Mouse (Mus musculus) leukemia stem cell, adult 10-12 weeks (primary cell): ENCODE data around the gene Anks4b. TPM values are rescaled to one million over a fixed set of nuclear protein-coding genes. Genes with fewer than 3 reads are reported as not detected.

Experiments used
- polyA plus RNA-seq: library from polyadenylated mRNA; stranded (reverse); fragments of >175 nt; gene quantifications from 2 replicates; pipeline ENCODE4 v1.2.3, GENCODE M21; 2012; ENCODE audit warnings: low replicate concordance

Anks4b gene
- not detected in 2 replicates for polyA plus RNA-seq

GRCm38 (mm10) chr7:120173603-120174244, at the start of gene Anks4b:
TSS of gene Anks4b (plus strand) at chr7:120173858.

DNA sequence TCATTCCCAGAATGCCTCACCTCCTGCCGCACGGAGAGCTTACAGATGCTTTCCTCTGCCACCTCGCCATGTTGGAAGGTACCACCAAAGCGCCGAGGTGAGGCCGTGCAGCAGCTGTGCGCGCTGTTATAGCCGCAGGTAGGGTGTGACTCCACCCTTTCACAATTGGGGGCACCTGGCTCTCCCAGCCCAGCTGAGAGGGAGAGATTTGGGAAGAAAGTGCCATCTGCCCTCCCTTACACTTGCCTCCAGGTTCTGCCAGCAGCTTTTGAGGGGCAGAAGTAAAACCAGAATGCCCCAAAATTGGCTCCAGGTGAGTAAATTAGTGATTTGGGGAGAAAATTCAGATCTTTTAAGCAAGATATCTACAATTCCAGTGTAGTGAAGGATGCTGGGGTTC, 28.5 kb upstream of the Anks4b start, which contains the start of gene Zp2:
TSS of gene Zp2 (minus strand) at position 101 of the 400 bp plus-strand sequence.

DNA sequence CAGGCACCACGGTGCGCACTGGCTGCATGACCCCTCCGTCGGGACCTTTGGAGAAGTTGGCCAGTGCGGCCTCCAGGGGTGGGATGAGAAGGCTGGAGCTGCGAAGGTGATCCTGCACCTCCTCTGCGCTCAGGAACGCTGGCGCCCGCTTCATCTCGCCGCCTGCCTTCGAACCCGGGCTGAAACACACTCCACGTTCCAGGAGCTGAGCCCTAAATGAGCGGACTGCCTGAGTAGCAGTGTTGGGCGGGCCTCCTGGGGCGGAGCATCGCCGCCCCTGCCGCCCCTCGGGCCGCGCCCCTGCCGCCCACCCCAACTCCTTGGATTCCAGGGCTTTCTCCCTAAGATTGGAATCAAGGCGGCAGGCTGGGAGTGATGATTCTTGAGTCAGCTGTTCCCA, 28.1 kb downstream of the Anks4b start, which contains the start of gene Crym:
TSS of gene Crym (minus strand) at position 341 of the 400 bp plus-strand sequence.

DNA sequence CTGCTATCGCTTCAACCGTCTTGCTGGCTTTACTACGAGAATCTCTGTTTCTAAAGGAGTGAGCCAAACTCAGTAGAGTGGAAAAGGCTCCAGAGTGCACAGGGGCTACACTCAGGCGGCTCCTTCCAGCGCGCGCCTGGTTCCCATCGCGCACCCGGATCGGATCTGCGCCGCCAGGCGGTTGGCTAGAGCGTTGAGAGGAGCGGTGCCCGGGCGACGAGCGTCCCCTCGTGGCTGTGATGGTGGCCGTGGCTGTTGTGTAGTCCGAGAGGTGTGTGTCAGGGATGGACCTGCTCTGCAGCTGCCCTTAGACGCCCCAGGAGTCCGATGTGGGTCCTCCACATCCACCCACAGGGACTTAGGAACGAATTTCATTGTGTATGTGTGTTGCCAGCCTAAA, 30.1 kb downstream of the Anks4b start, which contains the start of gene Abca14:
TSS of gene Abca14 (plus strand) at position 173 of the 400 bp plus-strand sequence.

Other genes starting within 250 kb of the Anks4b start
- gene Dnah3, start 78.6 kb upstream of the Anks4b start, polyA plus RNA-seq = not detected in 2 replicates
- 0.23 and 0.32 TPM in 2 replicates for gene Tmem159, start 71.5 kb upstream of the Anks4b start, polyA plus RNA-seq
- gene Zp2, start 28.6 kb upstream of the Anks4b start, polyA plus RNA-seq = not detected in 2 replicates
- 0.12 TPM in 1 of 2 replicates, not detected in the other for gene Crym, start 28.3 kb downstream of the Anks4b start, polyA plus RNA-seq
- gene Abca14, start 30.1 kb downstream of the Anks4b start, polyA plus RNA-seq = not detected in 2 replicates
- gene Abca15, start 154.8 kb downstream of the Anks4b start, polyA plus RNA-seq = not detected in 2 replicates
- gene Abca16, start 235.8 kb downstream of the Anks4b start, polyA plus RNA-seq = not detected in 2 replicates